Mouse (Mus musculus): ENCODE results near the gene Cd82.

- no peak for TF ChIP-seq CTCF (IDR thresholded peaks at IDR 0.05; ENCODE audit: control insufficient read depth, insufficient read depth, insufficient read length)
- no peak for TF ChIP-seq USF1 (IDR thresholded peaks at IDR 0.05; ENCODE audit: low read depth)
- TF ChIP-seq MAX (IDR thresholded peaks at IDR 0.05): no peak
- no peak for TF ChIP-seq CEBPB (IDR thresholded peaks at IDR 0.05; ENCODE audit: low read depth)
- no peak for TF ChIP-seq MYOG (IDR thresholded peaks at IDR 0.05; ENCODE audit: control insufficient read depth, extremely low read depth, insufficient read length)
- no peak for TF ChIP-seq FOSL1 (IDR thresholded peaks at IDR 0.05; ENCODE audit: insufficient read depth, low read length, poor library complexity, severe bottlenecking)
Observed at GRCm38 (mm10) chr2:93386958-93387357, 76.0 kb downstream of the Cd82 start.
